Mouse (Mus musculus) right cerebral cortex, postnatal 36 days (tissue): ENCODE data around the gene Flywch1.

Source experiments
- DNase-seq, 2 experiments: peaks; one replicate each; pipeline ENCODE4 v3.0.0; 2022; ENCODE audit warnings: low spot score in 2 of 2, mixed read lengths in 1 of 2

Flywch1 gene

DNA sequence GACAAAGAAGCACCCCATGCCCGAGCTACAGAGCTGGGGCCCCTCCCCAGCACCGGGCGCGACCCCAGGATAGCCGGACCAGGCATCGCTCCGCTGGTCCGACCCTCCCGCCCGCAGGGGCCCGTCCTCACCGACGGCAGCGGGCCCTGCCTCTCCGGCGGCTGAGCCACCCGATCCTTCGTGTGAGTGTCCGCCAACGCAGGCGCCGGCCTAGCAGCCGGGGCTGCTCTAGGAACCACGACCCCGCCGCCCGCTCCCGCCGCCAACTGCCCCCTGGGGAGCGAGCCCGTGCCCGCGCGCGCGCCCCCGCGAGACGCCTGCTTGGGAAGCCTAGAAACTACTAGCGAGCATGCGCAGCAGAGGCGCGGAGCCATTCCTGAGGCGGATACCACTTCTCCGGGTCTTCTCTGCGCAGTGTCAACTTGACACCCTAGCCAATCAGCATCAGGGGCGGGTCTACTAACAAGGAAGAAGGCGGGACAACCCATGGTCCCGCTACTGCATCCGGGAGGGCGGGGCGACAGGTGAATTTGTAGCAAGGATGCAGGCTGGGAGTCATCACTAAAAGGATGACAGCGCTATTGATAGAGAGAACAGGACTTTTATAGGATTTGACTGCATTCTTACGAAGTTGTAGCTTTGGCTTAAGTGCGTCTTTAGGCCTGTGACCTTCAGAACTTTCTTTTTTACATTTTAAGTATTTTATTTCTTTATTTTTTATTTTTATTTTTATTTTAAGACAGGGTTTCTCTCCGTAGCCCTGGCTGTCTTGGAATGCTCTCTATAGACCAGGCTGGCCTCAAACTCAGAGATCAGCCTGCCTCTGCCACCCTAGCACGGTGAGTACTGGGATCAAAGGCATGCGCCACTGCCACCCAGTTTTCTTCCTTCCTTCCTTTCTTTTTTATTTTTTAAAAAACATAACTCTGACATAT lies at the start of gene Flywch1:
Gene Flywch1, minus strand, starts transcription at position 319 of the 935 bp plus-strand sequence.
- DNase-seq = peak; percentile 99

DNA sequence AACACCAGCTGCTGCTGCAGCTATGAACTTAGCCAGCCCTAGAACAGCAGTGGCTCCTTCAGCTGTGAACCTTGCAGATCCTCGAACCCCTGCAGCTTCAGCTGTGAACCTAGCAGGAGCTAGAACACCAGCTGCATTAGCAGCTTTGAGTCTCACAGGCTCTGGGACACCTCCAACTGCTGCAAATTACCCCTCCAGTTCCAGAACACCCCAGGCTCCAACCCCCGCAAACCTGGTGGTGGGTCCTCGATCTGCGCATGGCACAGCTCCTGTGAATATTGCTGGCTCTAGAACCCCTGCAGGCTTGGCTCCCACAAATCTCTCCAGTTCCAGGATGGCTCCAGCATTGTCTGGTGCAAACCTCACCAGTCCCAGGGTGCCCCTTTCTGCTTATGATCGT lies 49.3 kb upstream of the Flywch1 start:
- no peak for DNase-seq

DNA sequence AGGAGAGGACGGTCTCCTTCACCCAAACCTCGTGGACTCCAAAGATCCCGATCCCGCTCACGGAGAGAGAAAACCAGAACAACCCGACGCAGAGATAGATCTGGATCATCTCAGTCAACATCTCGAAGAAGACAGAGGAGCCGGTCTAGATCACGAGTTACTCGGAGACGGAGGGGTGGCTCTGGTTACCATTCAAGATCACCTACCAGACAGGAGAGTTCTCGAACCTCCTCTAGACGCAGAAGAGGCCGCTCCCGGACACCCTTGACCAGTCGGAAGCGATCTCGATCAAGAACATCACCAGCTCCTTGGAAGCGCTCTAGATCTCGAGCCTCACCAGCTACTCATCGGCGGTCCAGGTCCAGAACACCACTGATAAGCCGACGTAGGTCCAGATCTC lies 47.8 kb upstream of the Flywch1 start:
- no peak for DNase-seq

DNA sequence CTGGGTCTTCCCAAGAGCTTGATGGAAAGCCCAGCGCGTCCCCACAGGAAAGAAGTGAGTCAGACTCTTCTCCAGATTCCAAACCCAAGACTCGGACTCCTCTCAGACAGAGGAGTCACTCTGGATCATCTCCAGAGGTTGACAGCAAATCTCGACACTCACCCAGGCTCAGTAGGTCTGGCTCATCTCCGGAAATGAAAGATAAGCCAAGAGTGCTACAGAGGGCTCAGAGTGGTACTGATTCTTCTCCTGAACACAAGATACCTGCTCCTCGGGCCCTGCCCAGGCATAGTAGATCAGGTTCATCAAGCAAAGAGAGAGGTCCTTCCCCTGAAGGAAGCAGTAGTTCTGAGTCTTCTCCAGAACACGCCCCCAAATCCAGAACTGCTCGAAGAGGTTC lies 47.2 kb upstream of the Flywch1 start:
- no peak for DNase-seq

DNA sequence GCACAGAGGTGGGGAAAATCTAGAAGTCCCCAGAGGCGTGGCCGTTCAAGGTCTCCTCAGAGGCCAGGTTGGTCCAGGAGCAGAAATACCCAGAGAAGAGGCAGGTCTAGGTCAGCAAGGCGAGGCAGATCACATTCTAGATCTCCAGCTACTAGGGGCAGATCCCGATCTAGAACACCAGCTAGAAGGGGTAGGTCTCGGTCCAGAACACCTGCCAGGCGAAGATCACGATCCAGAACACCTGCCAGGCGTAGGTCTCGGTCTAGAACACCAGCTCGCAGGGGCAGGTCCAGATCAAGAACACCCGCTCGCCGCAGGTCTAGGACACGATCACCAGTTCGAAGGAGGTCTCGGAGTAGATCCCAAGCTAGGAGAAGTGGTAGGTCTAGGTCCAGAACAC lies 44.2 kb upstream of the Flywch1 start:
- DNase-seq = no peak

DNA sequence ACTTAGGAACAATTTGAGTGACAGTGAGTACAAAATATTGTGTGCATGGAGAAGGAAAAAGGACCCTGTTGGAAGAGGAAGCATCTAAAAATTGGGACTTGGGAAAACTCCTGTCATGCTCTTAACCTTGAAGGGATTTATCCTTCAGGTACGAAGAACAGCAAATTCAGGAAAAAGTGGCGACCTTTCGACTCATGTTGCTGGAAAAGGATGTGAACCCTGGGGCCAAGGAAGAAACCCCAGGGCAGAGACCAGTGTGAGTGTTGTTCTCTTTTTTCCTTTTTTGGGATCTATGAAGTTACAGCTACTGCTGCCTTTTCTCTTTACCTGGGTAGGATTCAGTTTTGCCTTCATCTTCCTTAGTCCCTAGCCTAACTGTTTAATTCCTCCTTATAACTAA lies 36.5 kb upstream of the Flywch1 start:
- no peak for DNase-seq

DNA sequence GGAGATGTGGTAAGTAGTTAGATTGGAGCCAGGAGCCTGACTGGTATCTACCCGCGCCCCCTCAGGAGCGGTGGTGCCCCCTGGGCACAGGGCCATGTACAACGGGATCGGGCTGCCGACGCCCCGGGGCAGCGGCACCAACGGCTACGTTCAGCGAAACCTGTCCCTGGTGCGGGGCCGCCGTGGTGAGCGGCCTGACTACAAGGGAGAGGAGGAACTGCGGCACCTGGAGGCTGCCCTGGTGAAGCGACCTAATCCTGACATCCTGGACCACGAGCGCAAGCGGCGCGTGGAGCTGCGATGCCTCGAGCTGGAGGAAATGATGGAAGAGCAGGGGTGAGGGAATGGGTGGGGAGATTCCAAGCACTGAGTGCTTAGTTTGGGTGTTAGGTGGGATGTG lies 35.5 kb upstream of the Flywch1 start:
- DNase-seq = no peak

DNA sequence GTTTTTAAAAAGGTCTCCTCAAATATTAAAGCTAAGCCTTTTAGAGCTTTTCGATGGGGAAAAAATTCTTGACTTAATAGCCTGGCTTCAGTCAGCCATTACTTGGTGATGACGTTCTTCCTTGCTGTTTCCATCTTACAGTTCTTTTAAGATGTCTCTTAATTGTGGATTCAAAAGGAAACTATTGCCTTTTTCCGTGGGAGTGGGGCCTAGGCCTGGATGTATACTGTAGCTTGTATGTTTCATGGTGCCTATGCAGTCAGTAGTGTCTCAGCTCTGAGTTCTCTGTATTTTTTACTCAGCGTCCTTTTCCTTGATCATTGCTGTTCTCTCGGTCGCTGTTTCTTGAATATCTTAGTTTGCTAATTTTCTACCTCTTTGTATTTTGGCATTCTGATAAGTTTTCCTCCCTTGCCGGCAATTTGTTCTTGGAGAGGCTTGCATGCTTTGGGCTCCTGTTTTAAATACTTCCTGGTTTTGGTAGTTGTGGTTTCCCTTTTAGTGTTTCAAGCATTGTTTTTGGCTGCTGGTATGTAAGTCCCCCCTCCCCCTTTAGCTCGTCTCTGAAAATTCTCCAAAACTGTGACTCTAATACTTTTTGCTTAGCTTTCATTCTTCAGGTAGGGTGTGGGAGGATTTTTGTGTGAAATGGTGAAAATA lies 33.2 kb upstream of the Flywch1 start:
- DNase-seq = no peak

DNA sequence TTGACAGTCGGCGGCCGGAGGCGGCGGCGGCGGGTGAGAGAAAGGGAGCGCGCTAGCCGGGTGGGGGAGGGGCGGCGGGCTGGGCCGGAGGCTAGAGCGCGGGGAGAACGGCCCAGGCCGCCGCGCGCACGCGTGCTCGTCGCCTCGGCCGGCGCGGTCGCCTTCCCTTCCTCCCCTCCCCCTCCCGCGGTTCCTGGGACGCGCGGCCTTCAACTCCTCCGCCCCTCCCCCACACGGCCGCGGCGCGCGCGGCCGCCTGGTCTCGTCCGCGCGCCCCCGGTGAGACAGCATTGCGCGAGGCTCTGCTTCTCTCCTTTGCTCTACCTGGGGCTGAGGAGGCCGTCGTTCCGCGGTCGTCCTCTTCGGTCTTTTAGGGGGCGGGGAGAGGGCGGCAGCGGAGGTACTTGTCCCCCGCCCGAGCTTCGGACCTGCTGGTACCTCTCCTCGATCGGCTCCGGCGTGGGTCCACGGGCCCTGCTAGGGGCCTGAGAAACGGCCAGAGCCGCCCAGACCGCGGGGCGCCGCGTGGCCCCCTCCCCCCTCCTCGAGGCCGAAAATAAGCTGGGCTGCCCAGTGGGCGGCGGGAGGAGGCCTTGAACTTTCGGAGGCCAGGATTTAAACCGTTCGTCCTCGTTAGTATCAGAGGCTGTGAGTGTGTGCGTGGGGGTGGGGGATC lies 32.1 kb upstream of the Flywch1 start:
- DNase-seq = peak; percentile 43 to 49

DNA sequence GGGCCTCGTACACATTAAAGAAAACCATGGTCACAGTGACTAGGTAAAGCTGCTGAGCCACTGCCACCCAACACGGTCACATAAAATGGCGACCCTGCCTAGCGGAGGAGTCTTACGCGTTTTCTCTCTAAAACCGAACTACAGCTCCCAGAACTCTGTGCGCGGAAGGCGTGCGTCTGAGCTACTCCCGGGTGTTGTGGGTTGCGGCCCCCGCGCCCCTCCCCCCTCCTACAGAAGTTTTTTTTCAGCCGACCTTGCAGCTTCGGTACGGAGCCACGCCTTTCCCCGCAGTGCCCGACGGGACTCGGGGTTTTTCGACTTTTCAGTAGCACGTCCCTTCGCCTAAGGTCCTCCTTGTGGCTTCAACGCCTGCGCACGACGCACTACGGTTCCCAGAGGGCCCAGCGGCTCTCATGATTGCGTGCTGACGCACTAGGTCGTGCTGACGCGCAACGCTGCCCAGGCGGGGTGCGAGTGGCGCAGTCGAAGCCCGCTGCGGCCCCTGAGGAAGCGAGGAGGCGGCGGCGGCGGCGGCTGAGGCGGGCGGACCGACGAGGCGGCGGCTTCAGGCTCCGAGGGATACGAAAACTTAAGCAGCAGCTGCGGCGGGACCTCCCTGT lies 31.5 kb upstream of the Flywch1 start:
- DNase-seq = peak; percentile 99

DNA sequence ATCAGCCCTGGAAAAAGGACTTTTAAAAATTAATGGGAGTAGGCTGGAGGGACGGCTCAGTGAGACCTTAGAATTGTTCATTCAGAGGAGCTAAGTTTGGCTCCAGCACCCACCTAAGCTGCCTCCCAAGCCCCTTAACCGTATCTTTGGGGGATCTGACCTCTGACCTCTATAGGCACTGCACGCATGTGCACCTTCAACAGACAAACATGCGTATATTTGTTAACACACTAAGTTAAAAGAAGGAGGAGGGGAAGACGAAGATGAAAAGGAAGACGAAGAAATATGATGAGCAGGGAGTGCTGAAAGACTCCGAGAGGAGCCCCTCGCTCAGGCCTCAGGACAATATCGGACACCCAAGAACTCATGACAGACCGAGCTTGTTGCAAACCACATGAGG lies 30.2 kb upstream of the Flywch1 start:
- DNase-seq = no peak

DNA sequence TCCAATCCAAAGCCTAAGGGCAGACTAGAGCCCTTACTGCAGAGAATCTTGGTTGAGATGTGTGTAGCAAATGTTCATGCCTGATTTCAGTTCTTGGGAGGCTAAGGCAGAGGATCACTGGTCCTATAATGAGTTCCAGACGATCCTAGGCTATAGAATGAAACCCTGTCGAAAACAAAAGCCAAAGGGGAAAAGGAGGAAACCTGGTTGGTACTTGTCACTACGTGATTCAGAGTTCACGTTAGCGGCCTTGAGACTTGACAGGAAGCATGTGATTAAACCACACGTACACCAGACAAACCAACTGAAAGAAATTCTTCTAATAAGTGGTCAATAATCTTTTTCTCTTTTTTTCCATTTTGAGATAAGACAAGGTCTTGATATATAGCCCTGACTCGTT lies 25.9 kb upstream of the Flywch1 start:
- DNase-seq = no peak

DNA sequence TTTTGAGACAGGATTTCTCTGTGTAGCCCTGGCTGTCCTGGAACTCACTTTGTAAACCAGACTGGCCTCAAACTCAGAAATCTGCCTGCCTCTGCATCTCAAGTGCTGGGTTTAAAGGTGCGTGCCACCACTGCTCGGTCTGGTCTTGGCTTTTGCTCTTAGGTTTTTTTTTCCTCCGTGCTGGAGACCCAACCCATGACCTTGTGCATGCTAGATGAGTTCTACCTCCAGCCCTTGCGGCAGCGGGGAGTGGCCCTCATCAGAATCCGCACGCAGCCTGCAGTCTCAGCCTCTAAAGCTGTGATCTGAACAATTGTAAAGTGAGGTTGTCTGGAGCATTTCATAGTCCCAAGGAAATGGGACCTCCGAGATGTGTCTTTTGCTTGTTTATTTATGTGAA lies 23.9 kb upstream of the Flywch1 start:
- DNase-seq = no peak

DNA sequence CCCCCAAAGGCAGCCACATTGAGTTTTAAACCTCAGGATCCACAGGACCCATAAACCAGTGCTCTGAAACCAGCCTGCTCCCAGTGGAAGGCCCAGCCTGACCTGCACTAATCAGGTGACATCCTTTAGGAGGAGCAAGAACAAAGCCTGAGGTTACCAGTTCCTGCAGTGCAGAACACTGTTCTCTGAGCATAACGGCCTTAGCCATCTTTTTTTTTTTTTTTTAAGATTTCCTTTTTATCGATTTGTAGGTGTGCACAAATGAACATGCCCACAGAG lies 19.6 kb upstream of the Flywch1 start:
- no peak for DNase-seq

DNA sequence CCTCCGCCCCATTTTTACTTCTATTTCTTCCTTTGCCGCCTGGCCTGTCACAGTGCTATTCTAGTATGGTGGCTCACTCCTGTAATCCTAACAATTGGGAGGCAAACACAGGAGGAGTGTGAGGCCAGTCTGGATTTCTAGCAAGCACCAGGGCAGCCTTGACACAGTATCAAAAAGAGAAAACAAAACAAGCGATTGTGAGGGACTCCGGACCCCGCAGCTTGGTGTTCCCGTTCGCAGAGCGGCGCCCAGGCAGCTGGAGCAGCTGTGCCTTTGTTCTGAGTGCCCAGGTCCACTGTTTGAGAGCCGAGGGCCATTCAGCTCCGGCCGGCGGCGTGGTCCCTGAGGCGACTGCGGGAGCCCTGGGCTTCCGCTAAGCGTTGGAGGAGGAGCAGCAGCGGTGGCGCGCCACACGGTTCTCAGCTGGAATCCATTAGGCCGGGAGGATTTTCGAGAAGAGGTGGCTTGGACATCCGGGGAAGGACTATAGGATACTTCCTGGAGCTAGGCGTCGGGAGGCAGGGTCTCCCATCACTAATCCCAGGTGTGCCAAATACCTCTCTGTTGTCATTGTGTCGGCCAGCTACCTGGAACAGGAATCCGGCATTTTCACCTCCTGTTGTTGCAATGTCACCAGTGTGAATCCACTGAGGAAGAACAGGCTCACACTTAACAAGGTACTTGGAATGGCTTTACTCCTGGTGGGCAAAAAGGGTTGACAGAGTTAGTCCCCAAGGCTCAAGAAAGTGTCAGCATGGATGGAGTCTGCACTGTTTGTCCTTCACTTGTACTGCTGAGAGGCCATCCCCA lies 19.1 kb upstream of the Flywch1 start, which contains the start of gene Srrm2:
Gene Srrm2, plus strand, starts transcription at position 264 of the 810 bp plus-strand sequence.
- no peak for DNase-seq

DNA sequence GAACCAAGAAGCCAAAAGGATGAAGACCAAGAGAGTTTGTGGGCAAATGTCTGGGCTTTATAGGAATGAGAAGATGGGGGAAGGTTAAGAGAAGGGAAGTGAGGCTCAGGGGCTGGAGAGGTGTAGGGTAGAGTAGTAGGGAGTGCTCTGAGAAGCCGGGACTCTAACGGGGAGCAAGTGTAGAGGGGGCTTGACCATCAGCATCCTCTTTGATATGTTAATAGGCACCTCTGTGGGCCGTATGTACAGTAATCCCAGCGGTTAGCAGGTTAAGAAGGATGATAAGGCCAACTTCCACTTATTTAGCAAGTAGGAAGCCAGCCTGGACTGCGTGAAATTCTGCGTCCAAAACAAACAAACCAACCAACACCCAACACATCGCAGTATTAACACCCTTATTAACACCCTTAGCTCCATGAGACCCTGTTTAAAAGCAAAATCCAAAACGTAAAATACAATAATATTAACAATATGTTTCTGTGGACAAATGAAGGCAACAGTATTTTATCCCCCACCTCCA lies 18.4 kb upstream of the Flywch1 start:
- no peak for DNase-seq

DNA sequence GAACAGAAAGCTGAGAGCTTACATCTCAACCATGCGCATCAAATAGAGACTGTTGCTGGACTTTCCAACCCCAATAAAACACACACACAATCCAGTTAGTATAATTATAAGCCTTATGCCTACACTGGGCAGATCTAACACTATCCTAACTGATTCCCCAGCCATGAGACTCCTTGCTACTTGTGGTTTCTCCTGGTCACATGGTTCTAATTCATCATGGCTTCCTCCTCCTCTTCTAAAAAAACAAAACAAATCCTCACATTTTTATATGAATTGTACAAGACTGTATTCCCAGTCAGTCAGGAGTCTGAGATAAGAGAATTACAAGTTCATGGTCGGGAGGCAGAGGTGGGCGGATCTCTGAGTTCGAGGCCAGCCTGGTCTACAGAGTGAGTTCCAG lies 17.6 kb upstream of the Flywch1 start:
- DNase-seq = no peak

DNA sequence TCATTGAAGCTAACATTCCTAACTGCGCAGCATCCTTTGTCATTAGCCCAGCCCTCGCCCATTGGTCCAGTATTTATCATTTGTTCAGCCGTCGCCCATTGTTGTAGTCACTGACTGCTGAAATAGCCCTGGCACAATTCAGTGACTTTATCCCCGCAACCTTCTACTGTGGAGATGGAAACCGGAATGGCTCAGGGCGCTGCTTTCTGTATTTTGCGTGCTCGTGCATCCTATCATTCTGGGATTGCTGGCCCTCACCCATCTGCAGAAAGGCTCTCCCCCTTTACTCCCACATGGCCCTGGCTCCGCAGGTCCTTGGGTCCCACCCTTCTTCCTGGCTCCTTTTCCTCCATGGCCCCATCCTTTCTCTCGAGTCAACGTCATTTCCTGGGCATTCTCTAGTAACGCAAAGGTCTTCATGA lies 15.1 kb upstream of the Flywch1 start:
- DNase-seq = no peak

DNA sequence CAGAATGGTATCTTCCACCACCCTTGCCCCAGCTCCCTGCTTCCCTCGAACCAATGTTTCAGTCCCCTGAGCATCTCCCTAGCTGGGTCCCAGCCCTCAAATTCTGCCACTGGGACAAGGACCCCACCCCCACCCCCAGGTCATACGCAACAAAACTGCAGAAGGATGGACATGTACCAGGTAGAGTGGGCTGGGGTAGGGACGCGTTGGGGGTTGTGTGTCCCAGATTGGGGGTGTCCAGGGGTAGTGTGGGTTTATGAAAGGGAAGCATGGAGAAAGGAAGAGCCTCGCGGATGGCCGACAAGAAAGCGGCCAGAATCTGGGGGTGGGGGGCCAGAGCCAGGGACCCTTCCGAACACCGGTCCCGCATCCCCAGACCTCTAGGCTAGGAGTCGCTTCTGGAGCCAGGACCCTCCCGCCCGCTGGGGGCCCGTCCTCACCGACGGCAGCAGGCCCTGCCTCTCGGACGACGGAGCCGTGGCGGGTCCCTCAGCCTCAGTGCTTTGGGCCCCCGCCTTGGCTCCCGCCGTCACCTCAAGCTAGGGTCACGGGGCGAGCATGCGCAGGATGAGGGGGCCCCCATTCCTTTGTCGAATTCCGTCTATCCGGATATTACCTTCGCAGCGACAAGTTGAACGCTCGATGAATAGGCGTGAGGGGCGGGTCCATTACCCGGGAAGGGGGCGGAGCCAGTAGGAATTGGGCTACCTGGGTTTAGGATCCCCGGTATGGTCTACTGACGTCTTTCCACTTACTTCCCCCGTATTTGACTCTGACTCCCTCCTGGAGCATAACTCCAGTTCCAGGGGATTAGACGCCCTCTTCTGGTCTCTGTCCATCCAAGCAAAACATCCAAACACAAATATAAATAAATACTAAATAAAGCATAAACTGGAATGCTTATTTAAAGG lies 14.4 kb upstream of the Flywch1 start, which contains the start of gene Flywch2:
Gene Flywch2, minus strand, starts transcription at position 521 of the 911 bp plus-strand sequence.
- peak; percentile 88 to 92 for DNase-seq

DNA sequence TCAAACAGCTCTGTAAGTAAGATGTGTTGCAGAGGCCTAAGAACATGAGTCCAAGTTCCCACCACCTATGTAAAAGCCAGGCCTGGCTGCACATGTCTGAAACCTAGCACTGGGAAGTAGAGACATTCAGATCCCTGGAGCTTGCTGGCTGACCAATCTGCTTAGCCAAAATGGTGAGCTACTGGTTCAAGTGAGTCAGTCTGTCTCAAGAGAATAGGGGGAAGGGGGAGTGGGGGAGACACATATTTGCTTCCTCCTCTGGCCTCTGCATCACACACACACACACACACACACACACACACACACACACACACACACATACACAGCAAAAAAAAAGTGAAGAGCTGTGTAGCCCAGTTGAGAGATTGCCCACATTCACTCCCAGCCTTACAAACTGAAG lies 11.9 kb upstream of the Flywch1 start:
- DNase-seq = no peak
